Mouse (Mus musculus): ENCODE data around the gene Zbtb40. TPM values are rescaled to one million over a fixed set of nuclear protein-coding genes. Genes with fewer than 3 reads are reported as not detected.
A peak's percentile ranks its signal among the peaks of the same experiment; 100 is the strongest.

The Zbtb40 gene
- 8.5 and 12.5 TPM in 2 replicates for polyA plus RNA-seq (2012; rRNA removed)

GRCm38 (mm10) chr4:137048550-137049032 lies at the start of gene Zbtb40:
Gene Zbtb40, minus strand, starts transcription at chr4:137048801.
- no peak; the same call in 1 of the 2 replicates for TF ChIP-seq POLR2A (IDR thresholded peaks at IDR 0.05; ENCODE audit: borderline replicate concordance, extremely low read depth, insufficient read depth, insufficient read length, poor library complexity, severe bottlenecking)
- no peak for TF ChIP-seq CTCF (IDR thresholded peaks at IDR 0.05; ENCODE audit: borderline replicate concordance, extremely low read depth, insufficient read depth, insufficient read length)
- peak; percentile 100 for DNase-seq (ENCODE audit: low read depth)

GRCm38 (mm10) chr4:137097984-137098327 lies 49.4 kb upstream of the Zbtb40 start:
- TF ChIP-seq POLR2A (IDR thresholded peaks at IDR 0.05; ENCODE audit: borderline replicate concordance, extremely low read depth, insufficient read depth, insufficient read length, poor library complexity, severe bottlenecking): no peak
- TF ChIP-seq CTCF (IDR thresholded peaks at IDR 0.05; ENCODE audit: borderline replicate concordance, extremely low read depth, insufficient read depth, insufficient read length): no peak
- DNase-seq (ENCODE audit: low read depth): no peak

- DNase-seq (ENCODE audit: low read depth): no peak
- TF ChIP-seq CTCF (IDR thresholded peaks at IDR 0.05; ENCODE audit: borderline replicate concordance, extremely low read depth, insufficient read depth, insufficient read length) (no peak), POLR2A (IDR thresholded peaks at IDR 0.05; ENCODE audit: borderline replicate concordance, extremely low read depth, insufficient read depth, insufficient read length, poor library complexity, severe bottlenecking) (no peak)
Observed at GRCm38 (mm10) chr4:137097246-137097983, 48.8 kb upstream of the Zbtb40 start.

GRCm38 (mm10) chr4:137096353-137096752 lies 47.8 kb upstream of the Zbtb40 start:
- DNase-seq (ENCODE audit: low read depth): no peak
- TF ChIP-seq CTCF (IDR thresholded peaks at IDR 0.05; ENCODE audit: borderline replicate concordance, extremely low read depth, insufficient read depth, insufficient read length) (no peak), POLR2A (IDR thresholded peaks at IDR 0.05; ENCODE audit: borderline replicate concordance, extremely low read depth, insufficient read depth, insufficient read length, poor library complexity, severe bottlenecking) (no peak)

- no peak for TF ChIP-seq POLR2A (IDR thresholded peaks at IDR 0.05; ENCODE audit: borderline replicate concordance, extremely low read depth, insufficient read depth, insufficient read length, poor library complexity, severe bottlenecking)
- peak; percentile 23; the same call in 1 of the 2 replicates for TF ChIP-seq CTCF (IDR thresholded peaks at IDR 0.05; ENCODE audit: borderline replicate concordance, extremely low read depth, insufficient read depth, insufficient read length)
- DNase-seq (ENCODE audit: low read depth): no peak
Observed at GRCm38 (mm10) chr4:137085083-137085810, 36.6 kb upstream of the Zbtb40 start.

- no peak for DNase-seq (ENCODE audit: low read depth)
- TF ChIP-seq POLR2A (IDR thresholded peaks at IDR 0.05; ENCODE audit: borderline replicate concordance, extremely low read depth, insufficient read depth, insufficient read length, poor library complexity, severe bottlenecking) (no peak), CTCF (IDR thresholded peaks at IDR 0.05; ENCODE audit: borderline replicate concordance, extremely low read depth, insufficient read depth, insufficient read length) (no peak)
Observed at GRCm38 (mm10) chr4:137082866-137083265, 34.3 kb upstream of the Zbtb40 start.

- no peak for DNase-seq (ENCODE audit: low read depth)
- TF ChIP-seq POLR2A (IDR thresholded peaks at IDR 0.05; ENCODE audit: borderline replicate concordance, extremely low read depth, insufficient read depth, insufficient read length, poor library complexity, severe bottlenecking) (no peak), CTCF (IDR thresholded peaks at IDR 0.05; ENCODE audit: borderline replicate concordance, extremely low read depth, insufficient read depth, insufficient read length) (no peak)
Observed at GRCm38 (mm10) chr4:137081401-137081800, 32.8 kb upstream of the Zbtb40 start.

- no peak for DNase-seq (ENCODE audit: low read depth)
- TF ChIP-seq CTCF (IDR thresholded peaks at IDR 0.05; ENCODE audit: borderline replicate concordance, extremely low read depth, insufficient read depth, insufficient read length) (no peak), POLR2A (IDR thresholded peaks at IDR 0.05; ENCODE audit: borderline replicate concordance, extremely low read depth, insufficient read depth, insufficient read length, poor library complexity, severe bottlenecking) (no peak)
Observed at GRCm38 (mm10) chr4:137077216-137077615, 28.6 kb upstream of the Zbtb40 start.

GRCm38 (mm10) chr4:137071204-137071603 lies 22.6 kb upstream of the Zbtb40 start:
- no peak for DNase-seq (ENCODE audit: low read depth)
- TF ChIP-seq POLR2A (IDR thresholded peaks at IDR 0.05; ENCODE audit: borderline replicate concordance, extremely low read depth, insufficient read depth, insufficient read length, poor library complexity, severe bottlenecking) (no peak), CTCF (IDR thresholded peaks at IDR 0.05; ENCODE audit: borderline replicate concordance, extremely low read depth, insufficient read depth, insufficient read length) (no peak)

- TF ChIP-seq CTCF (IDR thresholded peaks at IDR 0.05; ENCODE audit: borderline replicate concordance, extremely low read depth, insufficient read depth, insufficient read length) (no peak), POLR2A (IDR thresholded peaks at IDR 0.05; ENCODE audit: borderline replicate concordance, extremely low read depth, insufficient read depth, insufficient read length, poor library complexity, severe bottlenecking) (no peak)
- no peak for DNase-seq (ENCODE audit: low read depth)
Observed at GRCm38 (mm10) chr4:137068491-137068890, 19.9 kb upstream of the Zbtb40 start.

GRCm38 (mm10) chr4:137065846-137066245 lies 17.2 kb upstream of the Zbtb40 start:
- TF ChIP-seq CTCF (IDR thresholded peaks at IDR 0.05; ENCODE audit: borderline replicate concordance, extremely low read depth, insufficient read depth, insufficient read length): no peak
- TF ChIP-seq POLR2A (IDR thresholded peaks at IDR 0.05; ENCODE audit: borderline replicate concordance, extremely low read depth, insufficient read depth, insufficient read length, poor library complexity, severe bottlenecking): no peak

More at GRCm38 (mm10) chr4:137065846-137066245, 17.2 kb upstream of the Zbtb40 start:
- no peak for DNase-seq (ENCODE audit: low read depth)

Measured in brain, embryonic 14.5 days (tissue).